Mouse (Mus musculus): ENCODE measurements around the gene Flvcr2.

Gene Flvcr2

DNA sequence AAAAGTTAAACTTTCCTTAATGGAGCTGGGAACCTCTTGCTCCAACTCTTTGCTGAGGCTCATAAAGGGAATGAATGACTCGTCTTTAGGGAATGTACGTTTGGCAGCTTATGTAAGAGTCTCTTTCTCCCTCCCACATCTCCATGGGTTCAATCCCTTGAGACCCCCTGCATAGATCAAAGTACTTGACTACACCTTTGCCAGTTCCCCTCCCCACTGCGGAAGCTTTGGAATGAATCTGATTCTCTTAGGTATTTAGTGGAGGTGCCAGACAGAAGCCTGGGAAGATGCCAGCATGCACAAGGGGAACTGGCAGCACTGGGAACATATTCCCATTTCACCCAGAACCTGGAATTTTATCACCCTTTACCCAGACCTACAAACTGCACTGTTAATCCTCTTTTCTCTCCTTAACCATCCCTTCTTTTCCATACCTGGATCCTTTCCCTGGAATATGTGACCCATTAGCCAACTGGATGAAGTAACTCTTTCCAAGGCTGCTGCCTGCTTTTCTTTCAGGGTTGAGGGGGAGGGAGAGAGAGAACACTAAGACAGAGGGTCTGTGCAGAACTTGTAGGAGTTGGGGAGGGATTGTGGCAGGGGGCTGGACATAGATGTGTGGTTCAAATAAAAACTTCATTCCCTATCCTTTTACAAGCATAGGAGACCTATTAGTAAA is 113.3 kb downstream of the Flvcr2 start:
- DNase-seq (ENCODE audit: low spot score), result no peak

GRCm38 (mm10) chr12:85862514-85862913 is 116.2 kb downstream of the Flvcr2 start:
- no peak for DNase-seq (ENCODE audit: low spot score)
